Mouse (Mus musculus) neural tube, embryonic 10.5 days (tissue): ENCODE data around the gene Atp2b4.

Experiments
- DNase-seq: peaks from one replicate; pipeline ENCODE4 v3.0.0-alpha.2; 2017; ENCODE audit warnings: low spot score; ENCODE audit errors: extremely low spot score

Gene Atp2b4

DNA sequence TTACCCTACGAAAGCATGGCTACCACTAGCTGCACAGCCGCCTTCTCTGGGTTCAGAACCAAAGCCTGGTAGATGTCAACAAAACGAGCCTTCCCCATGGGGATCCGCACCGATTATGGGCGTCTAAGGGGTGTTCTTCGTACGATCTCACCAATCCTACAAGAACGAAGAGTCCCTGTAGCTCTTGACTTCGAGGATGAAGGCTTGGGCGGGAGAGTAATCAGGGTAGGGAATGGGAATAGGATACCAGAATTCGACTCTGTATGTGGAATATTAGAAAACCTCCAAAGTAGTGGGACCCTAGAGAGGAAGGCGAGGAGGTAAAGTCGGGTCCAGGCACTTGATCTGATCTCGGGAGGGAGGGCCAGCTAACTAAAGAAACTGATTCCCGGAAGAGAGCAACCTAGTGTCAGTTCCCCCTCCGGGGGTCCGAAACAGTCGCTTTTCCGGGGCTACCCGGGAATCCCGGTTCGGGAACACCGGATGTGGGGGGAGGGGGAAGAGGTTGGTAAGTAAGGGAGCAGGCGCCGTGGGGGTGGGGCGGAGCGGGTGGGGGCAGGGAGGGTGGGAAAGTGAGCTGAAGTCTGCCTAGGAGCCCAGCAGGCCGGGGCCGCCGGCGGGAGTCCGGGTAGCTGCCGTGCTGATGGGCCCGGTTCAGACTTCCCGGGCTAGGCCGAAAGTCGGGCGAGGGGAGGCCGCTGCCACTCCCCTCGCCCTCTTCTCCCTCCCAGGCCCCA, 140.2 kb downstream of the Atp2b4 start, which contains the start of gene Zbed6:
Zbed6 (minus strand) TSS at position 420 of the 737 bp plus-strand sequence.
- no peak for DNase-seq

GRCm38 (mm10) chr1:133658878-133659277, 142.0 kb downstream of the Atp2b4 start:
- DNase-seq: no peak

GRCm38 (mm10) chr1:133656811-133657210, 144.0 kb downstream of the Atp2b4 start:
- DNase-seq: no peak

- DNase-seq: no peak
These were observed 147.8 kb downstream of the Atp2b4 start for GRCm38 (mm10) chr1:133653033-133653432.

DNA sequence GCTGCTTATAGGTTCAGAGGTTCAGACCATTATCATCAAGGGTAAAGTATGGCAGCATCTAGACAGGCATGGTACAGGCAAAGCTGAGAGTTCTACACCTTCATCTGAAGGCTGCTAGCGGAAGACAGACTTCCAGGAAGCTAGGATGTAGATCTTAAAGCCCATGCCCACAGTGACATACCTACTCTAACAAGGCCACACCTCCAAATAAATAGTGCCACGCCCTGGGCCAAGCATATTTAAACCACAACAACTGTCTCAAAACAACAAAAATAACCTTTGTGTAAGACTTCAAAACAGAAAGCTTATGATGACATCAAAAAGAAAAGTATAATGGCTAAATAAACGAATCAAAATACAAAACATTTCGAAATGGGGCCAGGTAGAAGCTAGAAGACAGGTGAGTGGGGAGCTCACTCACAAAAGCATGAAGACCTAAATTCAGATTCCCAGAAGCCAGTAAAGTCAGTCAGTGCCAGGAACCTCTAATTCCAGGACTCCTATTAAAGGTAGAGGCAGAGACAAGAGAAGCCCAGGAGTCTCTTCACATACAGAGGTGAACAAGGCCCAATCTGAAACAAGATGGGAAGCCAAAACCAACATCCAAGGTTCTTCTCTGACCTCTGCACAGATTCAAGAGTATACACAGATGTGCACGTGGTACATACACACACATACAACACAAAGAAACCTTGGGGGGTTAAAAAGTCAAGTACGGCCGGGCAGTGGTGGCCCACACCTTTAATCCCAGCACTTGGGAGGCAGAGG, 150.4 kb downstream of the Atp2b4 start:
- no peak for DNase-seq
